Mouse (Mus musculus) T-helper 2 cell (primary cell): ENCODE measurements around the gene Fam71f1.
"Not testable (repeated sequence)": the region's sequence is repeated elsewhere in the genome, so short reads cannot be mapped to it uniquely, and the experiment has no call there.

Experiments used
- in situ Hi-C: fragments of 300-600 bp; cut with MboI, MseI; formaldehyde crosslinking; loops from one replicate; pipeline ENCODE4 v1.15.1; 2025; ENCODE audit warnings: high pct_unique_total_duplicates

The Fam71f1 gene

DNA sequence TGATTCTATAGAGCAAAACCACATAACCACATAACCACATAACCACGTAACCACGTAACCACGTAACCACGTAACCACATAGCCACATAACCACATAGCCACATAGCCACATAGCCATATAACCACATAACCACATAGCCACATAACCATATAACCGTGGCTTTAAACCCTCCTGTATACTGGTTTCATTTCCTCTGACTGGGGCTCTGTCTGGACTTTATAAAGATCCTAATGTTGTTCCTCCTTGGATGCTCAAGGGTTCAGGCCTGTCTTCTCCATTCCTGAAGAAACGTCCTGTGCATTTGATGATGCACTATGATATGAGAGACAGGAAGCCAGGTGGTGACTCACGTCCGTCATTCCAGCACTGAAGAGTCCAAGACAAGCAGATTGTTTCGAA, 8.0 kb downstream of the Fam71f1 start:
- in situ Hi-C loops: no loop called here

DNA sequence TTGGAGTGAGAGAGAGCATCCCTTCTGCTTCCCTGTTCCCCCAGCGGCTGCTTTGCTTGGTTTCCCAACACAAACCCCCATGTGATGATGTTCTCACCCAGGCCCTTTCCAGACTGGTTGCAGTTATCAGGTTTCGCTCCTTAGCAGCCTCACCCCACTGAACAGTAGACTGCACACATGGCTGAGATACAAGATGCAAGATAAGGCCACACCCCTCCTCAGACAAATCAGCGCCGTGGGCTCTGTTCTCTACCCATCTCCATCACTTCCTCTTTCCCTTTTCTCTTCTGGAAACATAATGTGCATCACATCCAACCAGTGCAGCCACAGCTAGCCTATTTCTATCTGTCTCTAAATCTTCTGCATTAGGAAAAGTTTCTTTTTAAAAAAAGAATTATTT, 10.6 kb downstream of the Fam71f1 start:
- in situ Hi-C loops: no loop called here

DNA sequence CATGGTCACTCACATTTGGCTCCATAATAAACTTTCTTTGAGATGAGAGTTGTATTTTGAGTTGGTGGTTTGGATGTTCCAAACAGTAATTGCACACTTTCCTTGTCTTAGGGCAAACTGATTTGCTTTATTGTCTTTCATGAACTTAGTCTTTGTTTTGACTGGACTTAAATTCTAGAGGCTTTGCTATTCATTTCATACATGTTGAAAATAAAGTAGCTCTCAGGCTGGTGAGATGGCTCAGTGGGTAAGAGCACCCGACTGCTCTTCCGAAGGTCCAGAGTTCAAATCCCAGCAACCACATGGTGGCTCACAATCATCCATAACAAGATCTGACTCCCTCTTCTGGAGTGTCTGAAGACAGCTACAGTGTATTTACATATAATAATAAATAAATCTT, 27.6 kb downstream of the Fam71f1 start:
- in situ Hi-C loops: not testable (repeated sequence)

DNA sequence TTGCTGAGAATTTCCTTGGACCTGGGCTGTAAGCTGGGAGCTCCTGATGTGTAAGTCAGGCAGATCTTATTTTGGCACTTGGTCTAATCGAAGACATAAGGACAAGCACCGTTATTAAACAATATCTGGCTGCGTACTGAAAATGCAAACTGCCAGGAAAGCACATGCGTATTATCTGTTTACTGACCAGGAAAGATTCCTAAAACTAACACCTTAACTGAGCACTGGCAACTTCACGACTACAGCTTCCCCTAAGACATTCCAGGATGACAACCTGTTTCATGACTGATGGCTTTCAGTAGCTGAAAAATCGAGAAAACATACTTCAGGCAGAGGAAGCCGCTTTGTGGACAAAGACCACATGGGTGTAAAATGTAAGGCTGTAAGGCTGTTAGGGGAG, 28.2 kb downstream of the Fam71f1 start:
- in situ Hi-C loops: no loop called here

DNA sequence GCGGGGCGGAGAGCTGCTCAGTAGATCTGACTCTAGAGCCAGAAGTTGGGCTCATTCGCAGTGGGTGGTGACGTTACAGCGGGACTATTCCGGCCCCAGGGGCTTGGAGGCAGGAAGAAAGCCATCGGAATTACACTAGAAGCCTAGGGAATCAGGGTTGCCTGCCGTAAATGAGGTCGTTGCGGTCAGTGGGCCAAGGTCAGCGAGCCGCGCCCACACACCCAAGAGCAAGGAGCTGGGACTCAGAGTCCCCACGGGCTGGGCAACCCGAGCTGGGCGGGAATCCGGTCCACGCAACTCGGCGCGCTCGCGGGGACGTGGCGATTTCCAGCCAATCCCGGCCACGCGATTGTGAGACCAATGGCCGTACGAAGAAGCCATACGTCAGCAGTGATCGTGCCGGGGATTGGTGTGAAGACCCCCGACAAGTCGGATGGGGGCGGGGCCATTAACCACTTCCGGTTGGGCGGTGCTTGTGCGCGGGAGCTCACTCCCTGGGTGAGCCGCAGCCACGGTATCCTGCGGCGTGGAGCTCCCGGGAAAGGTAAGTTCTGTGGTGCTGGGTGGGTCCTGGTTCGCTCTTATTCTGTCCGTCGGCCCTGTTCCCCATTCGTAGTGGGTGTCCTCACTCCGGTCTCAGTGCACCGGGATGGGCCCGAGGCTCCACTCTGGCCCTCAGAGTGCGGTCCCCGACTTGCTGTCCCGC, 28.9 kb downstream of the Fam71f1 start, which contains the start of gene Calu:
Calu (plus strand) TSS at position 405 of the 706 bp plus-strand sequence.
- in situ Hi-C loops: no loop called here

DNA sequence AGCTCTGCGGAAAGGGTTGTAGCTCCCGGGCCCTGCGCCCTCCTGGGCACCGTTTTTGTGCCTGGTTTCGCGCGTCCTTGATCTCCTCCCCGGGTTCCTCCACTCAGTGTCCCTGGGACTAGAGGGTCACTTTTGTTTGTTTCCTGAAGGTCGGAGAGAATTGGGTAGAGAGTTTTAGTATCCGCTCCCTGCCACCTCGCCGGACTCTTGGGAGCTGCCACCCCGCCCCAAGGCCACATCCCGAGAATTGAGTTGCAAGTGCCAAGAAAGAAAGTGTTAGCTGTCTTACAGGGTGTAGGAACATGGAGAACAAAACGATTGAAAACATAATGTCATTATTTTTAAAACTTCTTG, 29.4 kb downstream of the Fam71f1 start:
- in situ Hi-C loops: no loop called here

DNA sequence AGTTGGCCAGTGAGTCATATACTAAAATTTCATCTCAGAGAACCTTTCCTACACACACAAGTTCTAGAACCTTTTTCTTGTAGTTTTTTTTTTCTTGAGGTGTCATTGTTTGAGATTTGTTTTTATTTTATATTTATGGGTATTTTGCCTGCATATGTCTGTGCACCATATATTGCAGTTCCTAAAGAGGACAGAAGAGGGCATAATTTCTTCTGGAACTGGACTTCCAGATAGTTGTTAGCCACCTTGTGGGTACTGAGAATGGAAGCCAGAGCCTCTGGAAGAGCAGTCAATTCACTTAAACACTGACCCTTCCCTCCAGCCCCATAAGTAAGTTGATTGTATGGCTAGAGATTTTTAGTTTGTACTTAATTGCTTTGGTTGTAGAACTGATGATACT, 32.7 kb downstream of the Fam71f1 start:
- in situ Hi-C loops: no loop called here

DNA sequence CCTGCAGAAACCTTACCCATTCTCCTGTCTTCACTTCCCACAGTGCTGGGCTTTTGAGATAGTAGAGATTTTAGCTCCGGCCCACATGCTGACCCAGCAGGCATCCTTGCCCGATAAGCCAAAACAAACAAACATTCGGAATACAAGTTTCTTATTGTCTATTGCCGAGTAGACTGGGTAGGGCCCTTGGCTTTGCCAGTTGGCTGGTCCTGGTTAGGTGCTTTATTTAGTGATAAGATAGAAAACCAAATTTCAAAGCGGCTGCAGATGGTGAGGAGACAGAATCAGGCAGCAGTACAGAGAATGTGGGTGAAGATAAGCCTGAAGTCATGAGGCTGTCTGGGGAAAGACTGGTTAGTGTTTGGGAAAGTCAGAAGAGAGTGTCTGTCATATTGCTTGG, 33.9 kb downstream of the Fam71f1 start:
- in situ Hi-C loops: no loop called here

DNA sequence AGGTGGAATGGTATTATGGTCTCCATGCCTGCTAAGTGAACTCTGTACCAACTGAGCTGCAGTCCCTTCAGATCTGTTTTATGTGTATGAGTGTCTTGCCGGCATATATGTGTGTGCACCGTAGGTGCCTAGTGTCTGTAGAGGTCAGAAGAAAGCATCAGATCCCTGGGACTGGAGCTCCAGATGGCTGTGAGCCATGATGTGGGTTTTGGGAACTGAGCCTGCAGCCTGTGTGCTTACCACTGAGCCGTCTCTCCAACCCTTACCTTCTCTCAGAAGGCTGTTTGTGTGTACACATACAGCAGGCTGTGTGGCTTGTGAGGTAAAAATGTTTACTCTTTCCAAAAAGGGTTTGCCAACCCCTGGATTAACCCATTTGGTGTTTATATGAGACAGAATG, 40.4 kb downstream of the Fam71f1 start:
- in situ Hi-C loops: no loop called here

DNA sequence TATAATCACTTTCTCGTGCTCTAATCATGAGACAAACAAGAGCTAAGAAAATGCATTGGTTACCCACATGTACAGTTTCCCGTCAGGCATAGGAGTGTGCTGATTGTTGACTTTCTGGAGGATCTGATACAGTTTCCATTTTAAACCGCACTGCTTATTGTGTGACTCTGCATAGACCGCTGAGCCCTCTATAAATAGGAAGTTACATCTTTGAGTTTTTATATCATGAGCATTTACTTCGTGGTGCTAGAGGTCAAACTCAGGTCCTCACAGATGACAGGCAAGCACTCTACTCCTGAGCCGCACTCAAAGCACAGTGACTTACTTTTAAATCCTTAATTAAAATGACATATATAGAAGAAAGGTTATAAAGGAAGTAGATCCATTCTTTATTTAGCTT, 41.3 kb downstream of the Fam71f1 start:
- in situ Hi-C loops: no loop called here

DNA sequence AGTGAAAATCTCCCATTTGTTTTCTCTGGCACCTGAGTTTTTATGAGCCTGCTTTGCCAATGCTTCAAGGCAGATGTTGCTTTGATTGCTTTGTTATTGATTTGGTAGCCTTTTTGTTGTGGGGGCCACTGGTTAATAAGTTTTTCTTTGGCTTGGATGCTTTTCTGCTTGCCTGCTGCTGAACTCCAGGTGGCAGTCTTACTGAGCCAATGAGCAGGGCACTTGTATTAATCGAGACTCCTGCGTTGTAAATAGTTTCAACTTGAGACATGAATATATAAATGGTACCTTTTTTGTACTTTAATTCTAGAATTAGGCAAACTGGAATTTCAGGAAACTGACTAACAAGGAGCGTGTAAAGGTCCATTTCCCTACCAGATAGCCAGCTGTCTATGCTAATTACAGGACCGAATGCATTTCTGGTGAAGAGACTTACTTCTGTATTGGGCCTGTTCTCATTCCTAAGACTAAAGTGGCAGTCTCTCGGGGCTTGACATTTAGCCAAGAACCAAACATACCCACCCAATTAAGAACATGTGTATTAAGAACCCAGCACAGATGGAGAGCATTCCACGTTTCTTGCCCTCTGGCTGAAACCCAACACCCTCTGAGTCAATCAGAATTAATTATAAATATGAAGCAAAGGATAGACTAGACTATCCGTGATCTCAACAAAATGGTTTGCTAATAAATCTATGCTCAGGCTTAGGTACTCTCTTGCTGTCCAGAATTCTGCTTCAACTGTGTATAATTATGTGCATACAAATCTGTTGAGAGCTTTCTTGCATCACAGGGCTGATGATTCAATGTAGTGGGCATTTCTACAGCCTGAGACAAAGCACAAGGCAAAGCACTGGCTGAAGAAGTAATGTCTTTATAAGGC, 43.5 kb downstream of the Fam71f1 start:
- in situ Hi-C loops: no loop called here

DNA sequence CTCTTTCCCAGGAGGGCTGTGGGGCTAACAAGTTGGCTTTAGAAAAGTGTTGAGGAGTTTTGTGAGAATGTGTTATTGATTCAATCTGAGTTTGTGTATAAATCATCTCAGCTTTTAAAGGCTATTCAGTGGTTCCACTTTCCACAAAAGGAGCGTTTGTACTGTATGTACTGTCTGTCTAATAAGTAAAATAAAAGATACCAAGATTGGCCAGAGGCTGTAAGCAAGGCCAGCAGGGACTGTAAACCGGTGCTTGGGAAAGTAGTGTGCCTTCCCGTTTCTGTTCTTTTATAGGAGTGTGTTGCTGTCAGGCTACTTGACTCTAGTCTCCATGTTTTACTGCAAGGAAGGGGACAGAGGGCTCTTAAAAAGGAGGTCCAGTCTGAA, 44.2 kb downstream of the Fam71f1 start:
- in situ Hi-C loops: no loop called here

DNA sequence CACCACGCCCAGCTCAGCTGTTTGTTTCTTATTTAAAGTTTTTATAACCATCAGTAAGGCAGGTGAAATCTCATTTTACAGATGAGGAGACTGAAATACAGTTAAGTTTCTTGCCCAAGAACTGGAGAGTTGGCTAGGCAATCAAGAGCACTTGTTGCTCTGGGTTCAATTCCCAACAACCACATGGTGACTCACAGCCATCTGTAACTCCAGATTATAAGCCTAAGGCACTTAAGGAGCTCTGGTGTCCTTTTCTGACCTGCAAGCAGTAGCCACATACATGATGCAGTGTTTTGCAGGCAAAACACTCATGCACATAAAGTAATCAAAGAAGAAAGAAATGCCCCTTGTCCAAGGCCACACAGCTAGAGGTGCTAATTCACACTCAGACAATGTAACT, 46.3 kb downstream of the Fam71f1 start:
- in situ Hi-C loops: no loop called here

DNA sequence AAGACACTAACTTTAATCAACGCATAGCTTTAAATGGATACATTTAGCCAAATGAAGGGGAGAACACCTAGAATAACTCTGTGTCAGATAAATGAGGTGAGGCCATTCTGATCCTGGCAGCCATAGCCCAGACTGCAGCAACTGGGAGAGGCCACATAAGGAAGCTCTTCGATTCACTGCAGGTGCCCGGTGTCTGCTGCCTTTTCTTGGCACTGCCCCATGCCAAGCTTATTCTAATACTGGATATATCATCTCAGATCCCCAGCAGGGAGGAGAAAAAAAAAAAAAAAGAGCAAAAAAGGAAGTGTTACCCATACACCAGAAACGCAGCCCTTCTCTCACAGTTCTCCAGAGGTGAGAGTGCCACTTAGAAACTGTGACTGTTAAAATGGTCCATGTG, 58.4 kb downstream of the Fam71f1 start:
- in situ Hi-C loops: no loop called here

DNA sequence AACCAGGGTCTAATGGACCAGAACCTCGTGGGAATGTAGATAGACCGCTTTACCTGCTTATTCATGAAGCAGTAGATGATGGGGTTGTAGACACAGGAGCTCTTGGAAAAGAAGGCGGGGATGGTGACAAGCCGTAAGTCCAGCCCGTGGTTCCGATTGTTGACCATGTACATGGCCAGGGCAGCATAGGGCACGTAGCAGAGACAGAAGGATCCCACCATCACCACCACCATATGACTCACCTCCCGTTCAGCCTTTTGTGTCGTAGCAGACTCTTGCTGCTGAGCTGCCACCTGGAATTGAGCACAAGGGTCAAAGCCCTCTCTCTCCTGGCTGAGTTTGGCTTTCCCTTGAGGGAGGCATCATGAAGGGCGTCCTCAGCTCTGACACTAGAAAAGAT, 59.7 kb downstream of the Fam71f1 start:
- in situ Hi-C loops: no loop called here

DNA sequence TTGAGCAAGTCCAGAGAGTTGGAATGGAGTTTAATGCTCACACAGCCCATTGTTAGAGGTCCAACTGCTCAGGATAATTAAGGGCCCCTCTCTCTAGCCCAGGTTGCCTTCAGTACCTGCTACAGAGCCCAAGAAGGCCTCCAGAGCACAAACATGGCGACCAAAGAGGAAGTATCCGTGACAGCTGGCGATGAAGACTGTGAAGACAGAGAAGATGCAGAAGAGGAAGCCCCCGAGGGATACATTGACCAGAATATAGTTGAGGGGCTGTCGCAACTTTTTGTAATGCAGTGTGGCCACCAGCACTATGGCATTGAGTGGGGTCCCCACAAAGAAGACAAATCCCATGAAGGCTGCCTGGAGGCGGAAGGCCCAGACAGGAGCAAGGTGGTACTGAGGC, 61.0 kb downstream of the Fam71f1 start:
- in situ Hi-C loops: no loop called here

DNA sequence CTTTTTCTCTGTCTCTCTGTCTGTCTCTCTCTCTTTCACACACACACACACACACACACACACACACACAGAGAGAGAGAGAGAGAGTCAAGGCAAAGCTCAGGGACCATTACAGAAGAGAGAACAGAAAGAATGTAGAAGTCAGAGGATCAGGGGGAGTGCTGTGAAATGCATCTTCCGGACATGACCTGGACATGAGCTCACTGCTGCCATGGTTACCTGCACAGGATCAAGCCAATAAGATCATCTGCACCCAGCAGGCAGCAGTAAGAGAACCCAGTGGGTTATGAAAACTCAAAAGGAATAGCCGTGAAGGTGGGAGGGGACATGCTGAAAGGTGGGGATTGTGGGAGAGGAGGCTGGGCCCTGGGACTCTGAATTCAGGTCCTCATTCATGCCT, 63.5 kb downstream of the Fam71f1 start:
- in situ Hi-C loops: no loop called here
